Mouse (Mus musculus) intestine, embryonic 15.5 days (tissue): ENCODE data around the gene Nrd1. TPM values are rescaled to one million over a fixed set of nuclear protein-coding genes. Genes with fewer than 3 reads are reported as not detected.

ENCODE experiments used
- ATAC-seq: fragments of 200-750 bp; cut with Nextera tagmentation; 2 replicates; pipeline ENCODE4 v1.8.0; 2017; ENCODE audit warnings: moderate TSS enrichment, moderate library complexity
- H3K27ac ChIP-seq: fragments of 300-500 bp; sonication (generic); 2 replicates; pipeline ENCODE4 v1.5.1; 2015; ENCODE audit warnings: mild to moderate bottlenecking, inconsistent platforms
- H3K27me3 ChIP-seq: fragments of 300-500 bp; sonication (generic); replicated peaks from 2 replicates; pipeline ENCODE4 v1.6.1; 2015; ENCODE audit warnings: inconsistent platforms
- H3K36me3 ChIP-seq: fragments of 300-500 bp; sonication (generic); 2 replicates; pipeline ENCODE4 v1.6.1; 2015; ENCODE audit warnings: inconsistent platforms
- H3K4me1 ChIP-seq: fragments of 300-500 bp; sonication (generic); replicated peaks from 2 replicates; pipeline ENCODE4 v1.6.1; 2015; ENCODE audit warnings: inconsistent platforms
- H3K4me2 ChIP-seq: fragments of 300-500 bp; sonication (generic); replicated peaks from 2 replicates; pipeline ENCODE4 v1.6.1; 2015; ENCODE audit warnings: mild to moderate bottlenecking, inconsistent platforms
- H3K4me3 ChIP-seq: fragments of 300-500 bp; sonication (generic); replicated peaks from 2 replicates; pipeline ENCODE4 v1.5.1; 2015; ENCODE audit warnings: inconsistent platforms
- H3K9ac ChIP-seq: fragments of 300-500 bp; sonication (generic); 2 replicates; pipeline ENCODE4 v1.6.1; 2015; ENCODE audit warnings: inconsistent platforms
- H3K9me3 ChIP-seq: fragments of 300-500 bp; sonication (generic); 2 replicates; pipeline ENCODE4 v1.6.1; 2016; ENCODE audit warnings: inconsistent platforms
- WGBS: fragments of 180-500 bp; shearing (Covaris S2); methylation state at CpG from one replicate; pipeline ENCODE4 v1.1.7; 2015; 5-methylcytosine and 5-hydroxymethylcytosine counted together
- polyA plus RNA-seq: library from polyadenylated mRNA; unstranded; fragments of >200 nt; fragmentation: Nextera tagmentation; extraction: Ambion mirVana; gene quantifications from 2 replicates; pipeline ENCODE4 v1.2.1, GENCODE M21; 2015

The Nrd1 gene
- polyA plus RNA-seq, 1 experiment from 2014 or later, result 56.0 TPM

GRCm38 (mm10) chr4:109036327-109036726 lies 35.9 kb downstream of the Nrd1 start:
- no peak overlapping the region for H3K27ac ChIP-seq
- H3K4me1 ChIP-seq, result no peaks in the 10 kb centered on the region
- H3K27me3 ChIP-seq, result no peaks in the 10 kb centered on the region
- no peak for ATAC-seq
- H3K9ac ChIP-seq, result no peak overlapping the region
- no peak overlapping the region for H3K4me3 ChIP-seq
- H3K36me3 ChIP-seq, result peaks cover 8% of the 10 kb centered on the region
- no peaks in the 10 kb centered on the region for H3K9me3 ChIP-seq
- H3K4me2 ChIP-seq, result no peak overlapping the region

DNA sequence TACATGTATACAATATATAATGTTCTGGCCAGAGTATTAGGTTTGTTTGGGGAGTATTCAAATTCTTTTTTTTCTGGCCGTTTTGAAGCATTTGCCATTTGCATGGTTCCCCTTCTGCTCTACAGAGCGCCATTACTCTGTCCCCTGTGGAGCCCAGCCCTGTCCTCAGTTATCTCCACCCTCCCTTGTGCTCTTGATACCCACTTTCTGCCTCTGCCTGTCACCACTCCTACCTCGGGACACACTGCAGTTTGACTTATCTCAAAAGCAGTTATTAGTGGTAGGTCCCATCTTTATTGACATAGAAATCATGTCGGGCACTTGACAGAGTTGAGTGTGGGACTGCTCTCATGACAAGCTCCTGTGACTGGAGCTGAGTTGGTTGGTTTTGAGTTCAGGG lies 42.3 kb downstream of the Nrd1 start:
- Histone ChIP-seq H3K4me2 (no peak overlapping the region), H3K9ac (no peak overlapping the region), H3K9me3 (no peaks in the 10 kb centered on the region), H3K4me1 (no peaks in the 10 kb centered on the region), H3K4me3 (no peak overlapping the region), H3K27me3 (no peaks in the 10 kb centered on the region), H3K27ac (no peak overlapping the region), H3K36me3 (peaks cover 28% of the 10 kb centered on the region)
- no peak for ATAC-seq
- WGBS, result 86% methylated on average over 4 of the region's 4 CpGs

DNA sequence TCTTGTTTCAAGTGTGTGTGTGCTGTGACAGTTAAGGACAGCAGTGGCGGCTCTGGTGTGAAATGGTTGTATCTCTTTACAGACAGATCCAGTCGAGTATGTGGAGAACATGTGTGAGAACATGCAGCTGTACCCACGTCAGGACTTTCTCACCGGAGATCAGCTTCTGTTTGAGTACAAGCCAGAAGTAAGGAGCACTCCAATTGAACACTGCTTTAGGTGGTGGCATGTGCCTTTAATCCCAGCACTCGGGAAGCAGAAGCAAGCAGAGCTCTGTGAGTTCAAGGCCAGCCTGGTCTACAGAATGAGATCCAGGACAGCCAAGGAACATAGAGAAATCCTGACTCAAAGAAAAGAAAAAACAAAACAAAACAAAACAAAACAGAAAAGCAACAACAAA lies 42.8 kb downstream of the Nrd1 start:
- no peak overlapping the region for H3K4me3 ChIP-seq
- no peak overlapping the region for H3K27ac ChIP-seq
- H3K36me3 ChIP-seq, result peaks cover 29% of the 10 kb centered on the region
- no peaks in the 10 kb centered on the region for H3K27me3 ChIP-seq
- no peaks in the 10 kb centered on the region for H3K9me3 ChIP-seq
- H3K9ac ChIP-seq, result no peak overlapping the region
- H3K4me2 ChIP-seq, result no peak overlapping the region
- no peaks in the 10 kb centered on the region for H3K4me1 ChIP-seq
- 70% methylated on average over 5 of the region's 5 CpGs for WGBS
- ATAC-seq, result no peak

DNA sequence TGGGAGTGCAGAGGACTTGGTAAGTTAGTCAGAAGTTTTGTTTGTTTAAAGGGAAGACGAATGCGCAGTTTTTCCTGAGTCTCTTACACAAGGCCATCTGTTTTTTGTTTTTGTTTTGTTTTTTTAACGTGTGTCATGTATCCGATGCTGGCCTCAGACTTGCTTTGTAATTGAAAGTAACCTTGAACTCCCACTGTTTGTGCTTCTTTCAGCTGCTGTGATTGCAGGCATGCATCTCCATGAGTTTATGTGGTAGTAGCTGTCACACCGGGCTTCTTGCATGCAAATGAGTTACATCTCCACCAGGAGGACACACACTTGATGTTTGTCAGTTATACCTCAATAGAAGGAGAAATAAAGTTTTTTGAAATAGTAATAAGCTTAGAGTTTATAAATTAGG lies 43.3 kb downstream of the Nrd1 start:
- Histone ChIP-seq H3K4me1 (no peaks in the 10 kb centered on the region), H3K27ac (no peak overlapping the region), H3K9me3 (no peaks in the 10 kb centered on the region), H3K36me3 (peaks cover 29% of the 10 kb centered on the region), H3K9ac (no peak overlapping the region), H3K4me2 (no peak overlapping the region), H3K4me3 (no peak overlapping the region), H3K27me3 (no peaks in the 10 kb centered on the region)
- ATAC-seq, result no peak
- 67% methylated on average over 5 of the region's 5 CpGs for WGBS

GRCm38 (mm10) chr4:109048258-109048657 lies 47.8 kb downstream of the Nrd1 start:
- Histone ChIP-seq H3K36me3 (peaks cover 24% of the 10 kb centered on the region), H3K4me2 (no peak overlapping the region), H3K9ac (no peak overlapping the region), H3K27ac (no peak overlapping the region), H3K4me3 (no peak overlapping the region), H3K9me3 (no peaks in the 10 kb centered on the region), H3K4me1 (no peaks in the 10 kb centered on the region), H3K27me3 (no peaks in the 10 kb centered on the region)
- WGBS, result 58% methylated on average over 4 of the region's 4 CpGs
- no peak for ATAC-seq

DNA sequence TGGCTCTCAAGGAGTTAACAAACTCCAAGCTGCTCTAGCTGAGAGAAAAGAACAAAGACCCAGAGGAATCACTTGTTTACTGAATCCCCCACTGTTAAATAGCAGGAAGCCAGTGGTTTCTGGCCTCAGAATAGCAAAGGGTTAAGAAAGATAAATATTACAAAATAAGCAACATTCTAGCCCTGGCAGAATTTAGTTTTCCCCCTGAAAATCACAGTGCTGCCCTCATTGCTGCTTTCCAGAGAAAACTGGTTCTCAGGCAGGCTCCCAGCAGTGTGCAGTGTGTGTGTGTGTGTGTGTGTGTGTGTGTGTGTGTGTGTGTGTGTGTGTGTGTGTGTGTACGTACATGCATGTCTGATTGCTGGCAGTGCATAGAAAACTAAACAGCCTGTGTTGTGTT lies 51.8 kb downstream of the Nrd1 start:
- ATAC-seq, result 0 out of 2 replicates have a peak, but pooled peaks have one; percentile 8
- 30% methylated on average over 1 of the region's 1 CpGs for WGBS

DNA sequence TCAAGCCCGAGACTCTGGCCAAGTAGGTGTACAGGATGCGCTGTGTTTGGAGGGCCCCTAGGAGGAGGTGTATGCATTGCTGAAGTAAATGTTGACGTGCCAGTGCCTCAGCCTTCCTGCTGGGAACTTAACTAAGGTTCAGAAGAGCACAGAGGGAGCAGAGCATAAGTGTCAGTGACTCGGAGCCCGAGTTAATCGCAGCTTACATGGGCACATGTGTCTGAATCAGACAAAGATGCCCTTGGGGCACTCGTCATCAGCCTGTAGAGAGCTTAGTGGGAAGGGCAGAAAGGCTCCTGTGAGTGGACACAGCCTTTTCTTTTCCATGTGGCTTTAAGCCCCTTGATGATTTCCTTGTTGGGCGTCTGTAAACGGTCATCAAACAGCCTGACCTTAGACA lies 53.5 kb downstream of the Nrd1 start:
- ATAC-seq, result no peak
- no peak overlapping the region for H3K9ac ChIP-seq
- H3K4me3 ChIP-seq, result no peak overlapping the region
- H3K27me3 ChIP-seq, result no peaks in the 10 kb centered on the region
- H3K9me3 ChIP-seq, result no peaks in the 10 kb centered on the region
- 88% methylated on average over 9 of the region's 9 CpGs for WGBS
- H3K4me1 ChIP-seq, result no peaks in the 10 kb centered on the region
- peaks cover 25% of the 10 kb centered on the region for H3K36me3 ChIP-seq
- no peak overlapping the region for H3K27ac ChIP-seq
- no peak overlapping the region for H3K4me2 ChIP-seq

More for the DNA sequence above, 51.8 kb downstream of the Nrd1 start:
- Histone ChIP-seq H3K9ac (no peak overlapping the region), H3K9me3 (no peaks in the 10 kb centered on the region), H3K36me3 (peaks cover 27% of the 10 kb centered on the region), H3K4me3 (no peak overlapping the region), H3K4me2 (no peak overlapping the region), H3K27ac (no peak overlapping the region), H3K4me1 (no peaks in the 10 kb centered on the region), H3K27me3 (no peaks in the 10 kb centered on the region)

- no peak overlapping the region for H3K4me2 ChIP-seq
- H3K27ac ChIP-seq, result no peak overlapping the region
- H3K9me3 ChIP-seq, result no peaks in the 10 kb centered on the region
- no peak overlapping the region for H3K4me3 ChIP-seq
- H3K27me3 ChIP-seq, result no peaks in the 10 kb centered on the region
- no peak for ATAC-seq
- H3K4me1 ChIP-seq, result no peaks in the 10 kb centered on the region
- WGBS, result 74% methylated on average over 7 of the region's 7 CpGs
- H3K36me3 ChIP-seq, result peaks cover 25% of the 10 kb centered on the region
- H3K9ac ChIP-seq, result no peak overlapping the region
Observed at GRCm38 (mm10) chr4:109056351-109056750, 55.9 kb downstream of the Nrd1 start.

DNA sequence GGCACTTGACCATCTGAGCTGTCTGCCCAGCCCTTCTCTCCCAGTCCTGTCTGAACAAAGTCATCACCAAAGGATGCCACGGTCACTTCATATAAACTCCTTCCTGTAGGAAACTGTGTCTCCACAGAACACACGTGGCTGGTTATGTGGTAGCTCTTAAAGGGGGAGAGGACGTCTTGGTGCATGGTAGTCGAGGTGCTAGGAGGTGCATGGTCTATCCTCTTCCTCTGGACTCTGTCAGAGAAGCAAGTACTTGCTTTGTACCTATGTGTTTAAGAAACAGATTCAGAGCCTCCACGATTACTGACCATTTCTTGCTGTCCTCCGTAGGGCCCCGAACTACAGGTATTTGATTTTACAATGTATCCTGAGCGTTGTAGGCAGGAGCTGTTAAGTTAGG lies 57.2 kb downstream of the Nrd1 start:
- no peak for ATAC-seq
- Histone ChIP-seq H3K9ac (no peak overlapping the region), H3K36me3 (peaks cover 25% of the 10 kb centered on the region), H3K4me2 (no peak overlapping the region), H3K9me3 (no peaks in the 10 kb centered on the region), H3K4me1 (no peaks in the 10 kb centered on the region), H3K27me3 (no peaks in the 10 kb centered on the region), H3K27ac (no peak overlapping the region), H3K4me3 (no peak overlapping the region)
- 93% methylated on average over 8 of the region's 8 CpGs for WGBS

- ATAC-seq, result no peak
- H3K27me3 ChIP-seq, result no peaks in the 10 kb centered on the region
- H3K9ac ChIP-seq, result no peak overlapping the region
- no peak overlapping the region for H3K27ac ChIP-seq
- no peaks in the 10 kb centered on the region for H3K4me1 ChIP-seq
- H3K9me3 ChIP-seq, result no peaks in the 10 kb centered on the region
- no peak overlapping the region for H3K4me3 ChIP-seq
- H3K4me2 ChIP-seq, result no peak overlapping the region
- H3K36me3 ChIP-seq, result peaks cover 24% of the 10 kb centered on the region
- 85% methylated on average over 4 of the region's 4 CpGs for WGBS
Observed at GRCm38 (mm10) chr4:109059255-109059821, 58.9 kb downstream of the Nrd1 start.

GRCm38 (mm10) chr4:109064941-109065340 lies 64.5 kb downstream of the Nrd1 start:
- Histone ChIP-seq H3K36me3 (peaks cover 18% of the 10 kb centered on the region), H3K4me3 (no peak overlapping the region)
- 82% methylated on average over 6 of the region's 6 CpGs for WGBS

DNA sequence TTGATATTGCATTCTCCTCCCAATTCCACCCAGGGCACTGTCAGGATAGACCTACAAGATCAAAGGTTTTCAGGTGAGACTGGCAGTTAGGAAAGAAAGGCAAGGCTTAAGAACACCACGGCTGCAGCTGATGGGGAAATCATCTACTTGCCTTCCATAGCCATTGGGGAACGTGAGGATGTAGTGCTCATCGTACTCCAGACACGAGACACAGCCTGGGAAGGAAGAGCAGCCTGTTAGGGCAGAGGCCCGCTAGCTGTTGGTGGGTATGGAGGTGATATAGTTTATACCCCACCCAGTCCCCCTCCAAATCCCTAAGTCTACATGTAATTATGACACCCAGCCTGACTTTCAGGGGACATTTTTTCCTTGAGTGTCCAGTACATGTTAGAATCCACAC lies 65.3 kb downstream of the Nrd1 start:
- no peaks in the 10 kb centered on the region for H3K4me1 ChIP-seq
- WGBS, result 93% methylated on average over 5 of the region's 5 CpGs
- no peak overlapping the region for H3K27ac ChIP-seq
- no peaks in the 10 kb centered on the region for H3K27me3 ChIP-seq
- ATAC-seq, result no peak
- peaks cover 20% of the 10 kb centered on the region for H3K36me3 ChIP-seq
- no peaks in the 10 kb centered on the region for H3K9me3 ChIP-seq
- H3K4me3 ChIP-seq, result no peak overlapping the region
- H3K9ac ChIP-seq, result no peak overlapping the region
- no peak overlapping the region for H3K4me2 ChIP-seq

More at GRCm38 (mm10) chr4:109064941-109065340, 64.5 kb downstream of the Nrd1 start:
- Histone ChIP-seq H3K27me3 (no peaks in the 10 kb centered on the region), H3K27ac (no peak overlapping the region), H3K9ac (no peak overlapping the region), H3K4me1 (no peaks in the 10 kb centered on the region), H3K9me3 (no peaks in the 10 kb centered on the region), H3K4me2 (no peak overlapping the region)
- ATAC-seq, result no peak

- no peak for ATAC-seq
- Histone ChIP-seq H3K9ac (no peak overlapping the region), H3K36me3 (peaks cover 9% of the 10 kb centered on the region), H3K4me1 (no peaks in the 10 kb centered on the region), H3K27ac (no peak overlapping the region), H3K27me3 (no peaks in the 10 kb centered on the region), H3K9me3 (no peaks in the 10 kb centered on the region), H3K4me3 (no peak overlapping the region), H3K4me2 (no peak overlapping the region)
- WGBS, result 83% methylated on average over 6 of the region's 6 CpGs
Observed at GRCm38 (mm10) chr4:109072891-109073290, 72.4 kb downstream of the Nrd1 start.
